Mouse (Mus musculus) limb, embryonic 14.5 days (tissue): ENCODE results near the gene Ciart. TPM values are rescaled to one million over a fixed set of nuclear protein-coding genes. Genes with fewer than 3 reads are reported as not detected.

ENCODE experiments used
- ATAC-seq: fragments of 200-750 bp; cut with Nextera tagmentation; 2 replicates; pipeline ENCODE4 v1.8.0; 2017; ENCODE audit warnings: low read depth, moderate number of reproducible peaks, moderate TSS enrichment; ENCODE audit not compliant: low FRiP score
- DNase-seq: peaks from one replicate; pipeline ENCODE4 v3.0.0-alpha.2; 2015; ENCODE audit warnings: low spot score
- H3K27ac ChIP-seq: fragments of 300-500 bp; sonication (generic); replicated peaks from 2 replicates; pipeline ENCODE4 v1.5.1; 2014; ENCODE audit warnings: low read depth, mild to moderate bottlenecking, low read length, moderate library complexity, mixed read lengths
- H3K27me3 ChIP-seq: fragments of 300-500 bp; sonication (generic); 2 replicates; pipeline ENCODE4 v1.6.1; 2014; ENCODE audit warnings: low read length, mixed read lengths; ENCODE audit not compliant: control insufficient read depth, insufficient read depth
- H3K36me3 ChIP-seq: fragments of 300-500 bp; sonication (generic); 2 replicates; pipeline ENCODE4 v1.6.1; 2014; ENCODE audit warnings: mild to moderate bottlenecking, low read length, moderate library complexity, mixed read lengths; ENCODE audit not compliant: control insufficient read depth, insufficient read depth
- H3K4me1 ChIP-seq: fragments of 300-500 bp; sonication (generic); 2 replicates; pipeline ENCODE4 v1.6.1; 2014; ENCODE audit warnings: antibody characterized with exemption, low read length, mixed read lengths; ENCODE audit not compliant: control insufficient read depth, insufficient read depth
- H3K4me2 ChIP-seq: fragments of 300-500 bp; sonication (generic); replicated peaks from 2 replicates; pipeline ENCODE4 v1.6.1; 2014; ENCODE audit warnings: low read depth, mild to moderate bottlenecking, low read length, moderate library complexity; ENCODE audit not compliant: severe bottlenecking
- H3K4me3 ChIP-seq: fragments of 300-500 bp; sonication (generic); replicated peaks from 2 replicates; pipeline ENCODE4 v1.5.1; 2014; ENCODE audit warnings: low read length
- H3K9ac ChIP-seq: fragments of 300-500 bp; sonication (generic); 2 replicates; pipeline ENCODE4 v1.6.1; 2014; ENCODE audit warnings: mild to moderate bottlenecking, low read depth, low read length, moderate library complexity; ENCODE audit not compliant: severe bottlenecking
- H3K9me3 ChIP-seq: fragments of 300-500 bp; sonication (generic); 2 replicates; pipeline ENCODE4 v1.6.1; 2016; ENCODE audit warnings: low read length; ENCODE audit not compliant: control insufficient read depth
- POLR2A ChIP-seq: fragments of 200-500 bp; IDR thresholded peaks from 2 replicates; pipeline ENCODE4 v1.8.0; 2012; ENCODE audit warnings: inconsistent platforms, mild to moderate bottlenecking, moderate library complexity, borderline replicate concordance; ENCODE audit not compliant: insufficient read depth, insufficient read length; ENCODE audit errors: extremely low read depth
- WGBS: fragments of 180-500 bp; shearing (Covaris S2); extraction: QIAGEN DNeasy Blood & Tissue Kit; methylation state at CpG from one replicate; pipeline ENCODE4 v1.1.7; 2014; 5-methylcytosine and 5-hydroxymethylcytosine counted together
- polyA plus RNA-seq, 2 experiments: library from polyadenylated mRNA; depleted of rRNA in 1 of 2; stranded (reverse) in 1 of 2; unstranded in 1 of 2; fragments of >200 nt; fragmentation: Nextera tagmentation in 1 of 2; extraction: Ambion mirVana in 1 of 2; gene quantifications; 2 replicates each; pipeline versions ENCODE4 v1.2.1 to v1.2.3; 2012 to 2014

Ciart gene
- polyA plus RNA-seq, 2 experiments, result 4.4 to 8.4 TPM

DNA sequence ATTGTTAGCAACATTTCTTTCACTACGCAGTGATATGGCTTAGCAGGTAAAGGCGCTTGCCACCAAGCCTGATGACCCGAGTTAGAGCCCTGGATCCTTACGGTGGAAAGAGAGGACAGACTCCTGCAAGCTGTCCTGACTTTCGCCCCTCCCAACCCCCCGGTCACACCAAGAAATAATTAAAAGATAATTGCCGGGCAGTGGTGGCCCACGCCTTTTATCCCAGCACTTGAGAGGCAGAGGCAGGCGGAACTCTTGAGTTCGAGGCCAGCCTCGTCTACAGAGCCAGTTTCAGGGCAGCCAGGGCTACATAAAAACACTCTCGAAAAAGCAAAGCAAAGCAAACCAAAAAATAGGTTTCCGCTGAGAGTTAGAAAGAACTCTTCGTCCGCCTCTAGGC lies 11.1 kb downstream of the Ciart start:
- Histone ChIP-seq H3K4me1 (peaks cover 5% of the 10 kb centered on the region), H3K36me3 (peaks cover 39% of the 10 kb centered on the region), H3K9ac (peak overlapping the region; percentile 81), H3K27ac (peak overlapping the region; percentile 81), H3K27me3 (no peaks in the 10 kb centered on the region), H3K4me3 (peak overlapping the region; percentile 71), H3K4me2 (peak overlapping the region; percentile 65), H3K9me3 (no peaks in the 10 kb centered on the region)
- WGBS, result 8% methylated on average over 15 of the region's 15 CpGs
- TF ChIP-seq POLR2A, result no peak
- ATAC-seq (peak; percentile 23; the same call in 1 of the 2 replicates), DNase-seq (no peak)

DNA sequence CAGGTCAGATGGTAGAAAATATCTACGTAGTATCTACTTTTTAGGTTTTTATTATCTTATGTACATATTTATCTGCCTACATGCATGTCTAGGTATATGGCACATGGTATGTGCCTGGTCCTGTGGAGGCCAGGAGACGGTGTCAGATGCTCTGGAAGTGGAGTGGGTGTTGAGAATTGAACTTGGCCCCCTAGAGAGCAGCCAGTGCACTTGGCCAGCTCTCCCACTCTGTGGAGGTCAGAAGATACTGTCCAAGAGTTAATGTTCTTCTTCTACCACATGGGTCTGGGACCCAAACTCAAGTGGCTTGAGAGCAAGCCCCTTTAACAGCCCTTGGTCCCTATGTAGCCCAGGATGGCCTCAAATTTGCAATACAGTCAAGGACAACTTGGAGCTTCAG lies 14.6 kb downstream of the Ciart start:
- Histone ChIP-seq H3K9me3 (no peaks in the 10 kb centered on the region), H3K4me2 (no peak overlapping the region), H3K9ac (no peak overlapping the region), H3K4me1 (peaks cover 5% of the 10 kb centered on the region), H3K4me3 (no peak overlapping the region), H3K27me3 (no peaks in the 10 kb centered on the region), H3K27ac (no peak overlapping the region), H3K36me3 (peaks cover 59% of the 10 kb centered on the region)
- ATAC-seq, result no peak
- WGBS, result 88% methylated on average over 2 of the region's 2 CpGs
- TF ChIP-seq POLR2A, result no peak
- DNase-seq, result no peak

- H3K9ac ChIP-seq, result no peak overlapping the region
Observed at GRCm38 (mm10) chr3:95866071-95866470, 16.0 kb downstream of the Ciart start.

GRCm38 (mm10) chr3:95865571-95865970 lies 16.5 kb downstream of the Ciart start:
- WGBS, result 89% methylated on average over 20 of the region's 20 CpGs
- Histone ChIP-seq H3K4me2 (no peak overlapping the region), H3K4me3 (no peak overlapping the region), H3K9me3 (no peaks in the 10 kb centered on the region), H3K9ac (no peak overlapping the region), H3K27me3 (no peaks in the 10 kb centered on the region), H3K4me1 (no peaks in the 10 kb centered on the region), H3K27ac (no peak overlapping the region), H3K36me3 (peaks cover 62% of the 10 kb centered on the region)
- no peak for DNase-seq
- ATAC-seq, result no peak
- no peak for TF ChIP-seq POLR2A

More at GRCm38 (mm10) chr3:95866071-95866470, 16.0 kb downstream of the Ciart start:
- H3K4me2 ChIP-seq, result no peak overlapping the region
- H3K27me3 ChIP-seq, result no peaks in the 10 kb centered on the region
- DNase-seq, result no peak
- H3K27ac ChIP-seq, result no peak overlapping the region
- no peak overlapping the region for H3K4me3 ChIP-seq
- WGBS, result 90% methylated on average over 5 of the region's 5 CpGs
- H3K36me3 ChIP-seq, result peaks cover 62% of the 10 kb centered on the region
- no peak for ATAC-seq
- TF ChIP-seq POLR2A, result no peak
- H3K4me1 ChIP-seq, result no peaks in the 10 kb centered on the region
- H3K9me3 ChIP-seq, result no peaks in the 10 kb centered on the region

GRCm38 (mm10) chr3:95865050-95865449 lies 17.0 kb downstream of the Ciart start:
- 80% methylated on average over 5 of the region's 5 CpGs for WGBS
- H3K9ac ChIP-seq, result no peak overlapping the region
- peaks cover 59% of the 10 kb centered on the region for H3K36me3 ChIP-seq
- ATAC-seq (no peak), DNase-seq (no peak)
- H3K4me1 ChIP-seq, result no peaks in the 10 kb centered on the region
- H3K4me3 ChIP-seq, result no peak overlapping the region
- TF ChIP-seq POLR2A, result no peak
- H3K4me2 ChIP-seq, result no peak overlapping the region
- no peaks in the 10 kb centered on the region for H3K27me3 ChIP-seq
- no peaks in the 10 kb centered on the region for H3K9me3 ChIP-seq
- no peak overlapping the region for H3K27ac ChIP-seq

GRCm38 (mm10) chr3:95863578-95863977 lies 18.5 kb downstream of the Ciart start:
- DNase-seq, result no peak
- TF ChIP-seq POLR2A, result no peak
- WGBS, result 77% methylated on average over 7 of the region's 7 CpGs

More at GRCm38 (mm10) chr3:95863578-95863977, 18.5 kb downstream of the Ciart start:
- H3K36me3 ChIP-seq, result peaks cover 45% of the 10 kb centered on the region
- H3K27ac ChIP-seq, result no peak overlapping the region
- no peak overlapping the region for H3K4me3 ChIP-seq
- no peak overlapping the region for H3K4me2 ChIP-seq
- no peaks in the 10 kb centered on the region for H3K9me3 ChIP-seq
- H3K9ac ChIP-seq, result no peak overlapping the region
- no peak for ATAC-seq
- H3K27me3 ChIP-seq, result no peaks in the 10 kb centered on the region
- no peaks in the 10 kb centered on the region for H3K4me1 ChIP-seq
